Mouse (Mus musculus): ENCODE data around the gene Limch1.

GRCm38 (mm10) chr5:66968059-66968833 lies 222.6 kb downstream of the Limch1 start:
- TF ChIP-seq CTCF (IDR thresholded peaks at IDR 0.05; ENCODE audit: borderline replicate concordance, insufficient read depth, low read length) (no peak), POLR2A (IDR thresholded peaks at IDR 0.05; ENCODE audit: low read depth, low read length) (no peak)
